Mouse (Mus musculus) liver, postnatal 0 days (tissue): ENCODE data around the gene Lhx9.

Source experiments
- CTCF ChIP-seq: sonication (generic); IDR thresholded peaks from 2 replicates; pipeline ENCODE4 v1.5.1; 2016; ENCODE audit warnings: antibody characterized with exemption, low read depth
- EP300 ChIP-seq: IDR thresholded peaks from 2 replicates; pipeline ENCODE4 v1.6.1; 2016; ENCODE audit warnings: antibody characterized with exemption, low read depth, mild to moderate bottlenecking

DNA sequence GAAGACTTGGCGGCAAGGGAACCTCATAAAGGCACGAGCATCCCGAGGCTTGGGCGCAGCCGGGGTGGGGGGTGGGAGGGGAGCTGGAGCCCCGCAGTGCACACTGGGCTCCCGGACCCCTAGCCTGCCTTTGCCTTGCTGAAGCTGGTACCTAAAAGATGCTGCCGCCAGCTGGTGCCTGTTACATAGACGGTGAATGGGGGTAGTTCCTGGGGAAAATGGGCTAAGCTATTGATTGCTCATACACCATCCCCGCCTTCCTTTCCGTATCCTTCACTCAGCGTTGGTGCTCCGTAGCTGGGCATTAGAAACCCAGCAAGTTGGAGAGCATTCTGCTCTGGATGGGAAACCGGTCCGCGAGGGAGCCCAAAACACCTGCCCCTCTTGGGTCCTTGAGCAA is 351 bp downstream of the Lhx9 start:
- TF ChIP-seq CTCF (no peak), EP300 (no peak)
